Mouse (Mus musculus) bone marrow, adult 2 months (tissue): Measurements from ENCODE around the gene Pakap.

Experiments
- CTCF ChIP-seq: fragments of 200-500 bp; IDR thresholded peaks from 2 replicates; pipeline ENCODE4 v1.5.1; 2011; ENCODE audit warnings: low read length, control low read depth; ENCODE audit not compliant: control insufficient read depth, insufficient read depth
- POLR2A ChIP-seq: fragments of 200-500 bp; IDR thresholded peaks from 2 replicates; pipeline ENCODE4 v1.6.1; 2011; ENCODE audit warnings: low read depth, mild to moderate bottlenecking, control low read depth, low read length, borderline replicate concordance; ENCODE audit not compliant: control insufficient read depth

DNA sequence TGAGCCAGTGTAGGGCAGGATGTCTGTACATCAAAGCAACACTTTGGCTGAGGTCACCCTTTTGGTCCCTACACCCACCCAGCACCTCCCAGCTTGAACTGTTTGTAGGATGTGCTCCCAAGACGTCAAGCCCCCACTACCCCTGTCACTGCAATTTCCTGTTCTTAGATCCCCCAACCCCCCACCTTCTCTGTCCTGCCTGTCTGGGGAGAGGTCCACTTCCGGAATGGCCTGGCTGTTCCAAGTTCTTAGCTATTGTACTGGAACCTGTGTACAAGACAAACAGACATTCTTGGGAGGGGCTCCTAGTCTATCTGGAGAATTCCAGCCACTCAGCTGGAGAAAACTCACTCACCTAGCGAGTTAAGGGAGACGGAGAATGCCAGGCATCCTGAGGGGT is 266.2 kb downstream of the Pakap start:
- no peak for TF ChIP-seq CTCF
- no peak for TF ChIP-seq POLR2A
